Mouse (Mus musculus) testis, adult 2 months (tissue): ENCODE measurements around the gene Zfp979. TPM values are rescaled to one million over a fixed set of nuclear protein-coding genes. Genes with fewer than 3 reads are reported as not detected.
"Not testable (repeated sequence)": the region's sequence is repeated elsewhere in the genome, so short reads cannot be mapped to it uniquely, and the experiment has no call there.

Experiments
- H3K27ac ChIP-seq: fragments of 200-500 bp; 2 replicates; pipeline ENCODE4 v1.5.1; 2012; ENCODE audit warnings: low read depth, low read length; ENCODE audit not compliant: control insufficient read depth, insufficient read depth
- H3K27me3 ChIP-seq: fragments of 200-500 bp; 2 replicates; pipeline ENCODE4 v1.6.1; 2012; ENCODE audit warnings: mild to moderate bottlenecking, low read length, moderate library complexity; ENCODE audit not compliant: control insufficient read depth, insufficient read depth
- H3K36me3 ChIP-seq: fragments of 200-500 bp; 2 replicates; pipeline ENCODE4 v1.6.1; 2012; ENCODE audit warnings: mild to moderate bottlenecking, low read length; ENCODE audit not compliant: control insufficient read depth, insufficient read depth
- H3K4me1 ChIP-seq: fragments of 200-500 bp; 2 replicates; pipeline ENCODE4 v1.6.1; 2012; ENCODE audit warnings: low read length; ENCODE audit not compliant: control insufficient read depth, insufficient read depth
- H3K4me3 ChIP-seq: fragments of 200-500 bp; 2 replicates; pipeline ENCODE4 v1.5.1; 2012; ENCODE audit warnings: low read depth, mild to moderate bottlenecking, low read length, moderate library complexity, mixed read lengths; ENCODE audit not compliant: control insufficient read depth
- CTCF ChIP-seq: fragments of 200-500 bp; IDR thresholded peaks from 2 replicates; pipeline ENCODE4 v1.5.1; 2012; ENCODE audit warnings: low read depth, mild to moderate bottlenecking, inconsistent platforms, low read length, moderate library complexity; ENCODE audit not compliant: control insufficient read depth, insufficient read depth, insufficient replicate concordance
- POLR2A ChIP-seq: fragments of 200-500 bp; IDR thresholded peaks from 2 replicates; pipeline ENCODE4 v1.6.1; 2012; ENCODE audit warnings: low read depth, mild to moderate bottlenecking, inconsistent platforms, low read length, moderate library complexity; ENCODE audit not compliant: control insufficient read depth
- polyA plus RNA-seq: library from polyadenylated mRNA; depleted of rRNA; stranded (reverse); fragments of >200 nt; gene quantifications from 2 replicates; pipeline ENCODE4 v1.2.3, GENCODE M21; 2012; rRNA removed

Gene Zfp979
- 1.1 and 1.3 TPM in 2 replicates for polyA plus RNA-seq

- H3K27me3 ChIP-seq, H3K4me3 ChIP-seq, H3K36me3 ChIP-seq, H3K4me1 ChIP-seq, H3K27ac ChIP-seq: not testable (repeated sequence)
These were observed at the start of gene Zfp979 for GRCm38 (mm10) chr4:147642413-147642812. Zfp979 (minus strand) TSS chr4:147642513.

GRCm38 (mm10) chr4:147655245-147655644, 12.9 kb upstream of the Zfp979 start:
- H3K36me3 ChIP-seq, H3K4me3 ChIP-seq, H3K27ac ChIP-seq, H3K4me1 ChIP-seq, H3K27me3 ChIP-seq: not testable (repeated sequence)

GRCm38 (mm10) chr4:147647407-147647806, 5.1 kb upstream of the Zfp979 start:
- not testable (repeated sequence) for H3K4me1 ChIP-seq, H3K27ac ChIP-seq, H3K36me3 ChIP-seq, H3K4me3 ChIP-seq, H3K27me3 ChIP-seq

- H3K36me3 ChIP-seq, H3K27ac ChIP-seq, H3K4me3 ChIP-seq, H3K27me3 ChIP-seq, H3K4me1 ChIP-seq: not testable (repeated sequence)
These were observed 381 bp downstream of the Zfp979 start for GRCm38 (mm10) chr4:147641932-147642331.

- not testable (repeated sequence) for H3K36me3 ChIP-seq, H3K27me3 ChIP-seq, H3K27ac ChIP-seq, H3K4me3 ChIP-seq, H3K4me1 ChIP-seq
These were observed 8.5 kb downstream of the Zfp979 start for GRCm38 (mm10) chr4:147633818-147634262.

GRCm38 (mm10) chr4:147606511-147606910, 35.8 kb downstream of the Zfp979 start:
- H3K4me1 ChIP-seq, H3K27me3 ChIP-seq, H3K36me3 ChIP-seq, H3K4me3 ChIP-seq, H3K27ac ChIP-seq: not testable (repeated sequence)

GRCm38 (mm10) chr4:147605521-147605920, 36.8 kb downstream of the Zfp979 start:
- Histone ChIP-seq H3K36me3 (no peaks in the 10 kb centered on the region), H3K4me1 (no peaks in the 10 kb centered on the region), H3K4me3 (no peak overlapping the region), H3K27me3 (no peaks in the 10 kb centered on the region), H3K27ac (no peak overlapping the region)
- TF ChIP-seq POLR2A (no peak), CTCF (no peak)

GRCm38 (mm10) chr4:147603806-147604205, 38.5 kb downstream of the Zfp979 start:
- no peaks in the 10 kb centered on the region for H3K36me3 ChIP-seq
- H3K4me1 ChIP-seq = no peaks in the 10 kb centered on the region
- H3K27me3 ChIP-seq = no peaks in the 10 kb centered on the region
- H3K4me3 ChIP-seq = no peak overlapping the region
- TF ChIP-seq CTCF (no peak), POLR2A (no peak)
- H3K27ac ChIP-seq = no peak overlapping the region

- Histone ChIP-seq H3K4me3 (no peak overlapping the region), H3K27ac (no peak overlapping the region), H3K27me3 (no peaks in the 10 kb centered on the region), H3K4me1 (no peaks in the 10 kb centered on the region), H3K36me3 (no peaks in the 10 kb centered on the region)
- no peak for TF ChIP-seq POLR2A
- TF ChIP-seq CTCF = no peak
These were observed 40.4 kb downstream of the Zfp979 start for GRCm38 (mm10) chr4:147601881-147602280.
